Mouse (Mus musculus) gastrocnemius, adult 2 months (tissue): Measurements from ENCODE around the gene Mettl23. TPM values are rescaled to one million over a fixed set of nuclear protein-coding genes. Genes with fewer than 3 reads are reported as not detected.

Source experiments
- DNase-seq: peaks from one replicate; pipeline ENCODE4 v3.0.0; 2022
- H3K27ac ChIP-seq: fragments of 200-600 bp; 2 replicates; pipeline ENCODE4 v1.8.1; 2022; ENCODE audit warnings: mild to moderate bottlenecking
- H3K4me3 ChIP-seq: fragments of 200-600 bp; 2 replicates; pipeline ENCODE4 v1.8.1; 2022; ENCODE audit warnings: mild to moderate bottlenecking, moderate library complexity
- CTCF ChIP-seq: fragments of 200-600 bp; IDR thresholded peaks from 2 replicates; pipeline ENCODE4 v1.8.1; 2022; ENCODE audit warnings: antibody characterized with exemption, mild to moderate bottlenecking, moderate library complexity
- intact Hi-C: fragments of 180-260 bp; cut with DNase I; formaldehyde crosslinking; loops from one replicate; pipeline ENCODE4 v1.15.1; 2025
- total RNA-seq, 2 experiments: library from RNA; stranded (reverse); gene quantifications; 2 replicates each; pipeline ENCODE4 v1.2.3; 2021

The Mettl23 gene
- total RNA-seq, 2 experiments from 2014 or later: 35.4 to 42.9 TPM

DNA sequence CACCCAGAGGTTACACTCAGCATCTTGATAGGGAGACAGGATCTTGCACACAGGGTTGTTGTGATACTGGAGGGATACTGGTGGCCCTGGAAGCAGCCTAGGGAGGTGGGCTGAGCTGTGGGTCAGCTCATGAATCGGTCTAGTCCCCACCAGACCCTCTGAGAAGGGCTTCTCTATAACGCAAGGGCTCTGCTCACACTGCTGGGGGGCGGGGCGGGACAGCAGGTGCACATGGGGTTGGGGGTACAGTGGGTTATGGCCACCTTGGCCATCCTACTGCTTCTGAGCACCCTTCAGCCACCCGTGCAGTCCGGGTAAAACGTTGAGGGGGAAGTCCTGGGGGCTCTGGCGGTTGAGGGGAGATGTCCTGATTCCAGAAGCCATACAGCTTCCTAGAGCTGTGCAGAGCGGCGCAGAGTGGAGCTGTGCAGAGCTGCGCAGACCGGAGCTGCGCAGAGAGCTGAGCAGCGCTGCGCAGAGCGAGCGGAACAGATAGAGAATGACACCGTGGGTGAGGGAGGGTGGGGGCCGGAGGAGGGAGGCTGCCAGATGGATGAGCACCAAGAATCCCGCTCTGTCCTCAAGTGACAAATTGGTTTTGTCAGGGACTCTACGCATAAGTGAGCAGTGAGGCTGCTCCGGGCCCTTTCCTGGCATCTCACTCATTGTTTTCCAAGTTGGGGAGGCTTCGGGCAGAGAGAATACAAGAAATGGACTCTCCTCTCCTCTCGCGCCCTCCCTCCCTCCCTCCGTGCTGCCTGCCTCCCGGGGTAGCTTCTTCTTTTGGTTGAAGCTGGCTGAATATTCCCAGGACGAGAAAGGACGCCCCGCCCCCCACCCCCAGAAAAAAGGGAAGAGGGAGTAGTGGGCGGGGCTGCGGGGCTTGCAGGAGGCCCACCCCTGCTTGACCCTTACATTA lies 31.8 kb upstream of the Mettl23 start:
- DNase-seq: peak; percentile 68
- intact Hi-C loops: no loop called here

GRCm38 (mm10) chr11:116812793-116813529 lies 30.1 kb upstream of the Mettl23 start:
- H3K4me3 ChIP-seq: peak overlapping the region; percentile 17
- TF ChIP-seq CTCF: no peak
- no peak for DNase-seq
- intact Hi-C loops: no loop called here
- peak overlapping the region; percentile 87 for H3K27ac ChIP-seq

More for the DNA sequence above, 31.8 kb upstream of the Mettl23 start:
- H3K4me3 ChIP-seq: peak overlapping the region; percentile 65
- peak overlapping the region; percentile 79 for H3K27ac ChIP-seq
- peak; percentile 5; the same call in 1 of the 2 replicates for TF ChIP-seq CTCF

DNA sequence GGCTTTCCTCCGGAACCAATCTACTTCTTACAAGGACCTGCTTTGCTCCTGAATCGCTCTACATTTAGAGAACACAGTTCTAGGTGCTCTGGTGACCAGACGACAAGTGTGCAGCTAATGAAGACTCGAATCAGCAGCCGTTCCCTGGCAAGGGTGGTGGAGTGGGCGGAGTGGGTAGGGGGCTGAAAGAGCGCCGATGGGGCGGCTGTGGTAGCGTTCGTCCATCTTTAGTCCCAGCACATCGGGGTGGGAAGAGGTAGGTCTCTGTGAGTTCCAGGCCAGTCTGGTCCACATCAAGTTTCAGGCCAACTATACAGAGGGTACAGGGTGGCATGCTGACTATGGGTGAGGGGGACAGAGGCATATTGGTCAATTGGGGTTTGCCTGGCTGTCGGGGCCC lies 29.5 kb upstream of the Mettl23 start:
- Histone ChIP-seq H3K27ac (peak overlapping the region; percentile 87), H3K4me3 (peak overlapping the region; percentile 45; the same call in 1 of the 2 replicates)
- no peak for TF ChIP-seq CTCF
- no peak for DNase-seq
- intact Hi-C loops: no loop called here

DNA sequence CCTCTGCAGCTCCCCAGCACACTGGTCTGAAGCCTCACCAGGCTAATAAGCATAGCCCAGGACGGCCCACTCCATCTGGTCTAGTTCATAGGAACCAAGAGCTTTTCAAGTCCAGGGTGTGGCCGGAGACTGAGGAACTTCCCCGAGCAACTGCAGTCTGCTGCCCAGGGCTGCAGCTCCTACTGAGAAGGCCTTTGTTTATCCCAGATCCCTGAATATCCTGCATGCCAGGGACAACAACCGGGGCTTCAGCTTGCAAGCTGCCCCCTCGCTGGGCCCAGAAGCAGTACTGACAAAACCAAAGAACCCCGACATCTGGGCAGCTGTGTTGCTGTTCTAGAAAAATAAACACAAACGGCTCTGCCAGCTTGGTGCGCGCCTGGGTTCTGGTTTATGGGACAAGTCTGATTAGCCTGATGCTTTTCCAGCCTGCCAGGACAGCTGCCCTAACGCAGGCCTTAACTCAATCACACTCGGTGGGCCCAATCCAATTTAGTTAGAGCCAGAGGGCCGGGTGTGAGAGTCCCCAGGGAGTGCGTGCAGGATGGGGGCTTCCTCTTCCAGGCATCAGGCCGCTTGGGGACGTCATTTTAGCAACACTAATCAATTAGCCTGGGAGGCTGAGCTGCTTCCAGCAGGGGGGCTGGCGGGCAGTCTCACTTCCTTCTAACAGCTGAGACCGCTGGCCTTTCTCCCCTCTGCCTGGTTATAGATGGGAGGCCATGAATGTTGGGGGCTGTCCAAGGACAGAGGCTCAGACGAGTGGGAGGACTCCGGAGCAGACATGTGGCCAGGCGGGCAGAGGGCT lies 28.8 kb upstream of the Mettl23 start:
- peak overlapping the region; percentile 87 for H3K27ac ChIP-seq
- TF ChIP-seq CTCF: 0 out of 2 replicates have a peak, but pooled peaks have one; percentile 0
- H3K4me3 ChIP-seq: peak overlapping the region; percentile 45
- DNase-seq: peak; percentile 83
- intact Hi-C loops: no loop called here

DNA sequence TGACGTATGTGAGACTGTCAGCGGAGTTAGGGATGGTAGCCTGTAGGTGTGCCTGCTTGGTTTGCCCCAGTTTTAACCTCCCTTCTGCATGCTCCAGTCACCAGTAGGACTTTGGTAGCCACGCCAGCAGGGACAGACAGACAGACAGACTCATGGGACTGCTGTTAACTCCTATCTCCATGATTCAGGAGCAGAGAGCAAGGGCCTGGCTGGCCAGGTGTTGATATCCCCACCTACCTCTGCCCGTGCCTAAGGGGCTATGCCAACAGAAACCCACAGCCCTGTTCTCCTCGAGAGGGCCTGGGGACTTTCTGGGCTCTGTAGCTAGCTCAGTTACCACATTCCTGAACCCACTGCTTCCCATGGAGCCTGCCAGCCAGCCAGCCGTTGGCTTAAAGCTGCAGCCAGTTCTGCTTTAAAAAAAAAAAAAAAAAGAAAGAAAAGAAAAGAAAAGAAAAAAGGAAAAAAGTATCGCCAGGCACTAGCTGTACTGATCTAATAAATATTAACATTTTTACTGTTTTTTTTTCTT lies 28.1 kb upstream of the Mettl23 start:
- intact Hi-C loops: no loop called here
- TF ChIP-seq CTCF: no peak
- Histone ChIP-seq H3K27ac (peak overlapping the region; percentile 87), H3K4me3 (peak overlapping the region; percentile 45)
- DNase-seq: no peak

DNA sequence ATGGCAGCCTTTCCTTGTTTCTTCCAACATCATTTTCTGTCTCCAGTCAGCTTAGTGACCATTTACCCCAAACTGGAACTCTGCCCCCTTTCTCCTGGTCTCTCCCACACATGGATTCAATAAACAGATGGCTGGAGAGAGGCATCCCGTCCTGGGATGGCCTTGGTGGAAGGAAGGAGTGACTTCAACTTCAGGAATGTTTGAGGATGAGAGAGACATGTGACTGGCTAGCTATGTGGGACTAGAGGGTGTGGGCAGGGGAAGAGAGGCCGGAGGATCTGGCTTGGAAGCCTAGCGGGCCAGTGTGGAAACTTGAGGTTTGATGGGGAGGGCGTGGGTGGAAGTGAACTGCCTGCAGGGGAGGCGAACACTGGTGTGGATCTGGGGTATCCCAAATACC lies 26.3 kb upstream of the Mettl23 start:
- Histone ChIP-seq H3K4me3 (0 out of 2 replicates have a peak overlapping the region, but pooled peaks have one; percentile 19), H3K27ac (peak overlapping the region; percentile 87)
- intact Hi-C loops: no loop called here
- no peak for TF ChIP-seq CTCF
- peak; percentile 77 for DNase-seq

DNA sequence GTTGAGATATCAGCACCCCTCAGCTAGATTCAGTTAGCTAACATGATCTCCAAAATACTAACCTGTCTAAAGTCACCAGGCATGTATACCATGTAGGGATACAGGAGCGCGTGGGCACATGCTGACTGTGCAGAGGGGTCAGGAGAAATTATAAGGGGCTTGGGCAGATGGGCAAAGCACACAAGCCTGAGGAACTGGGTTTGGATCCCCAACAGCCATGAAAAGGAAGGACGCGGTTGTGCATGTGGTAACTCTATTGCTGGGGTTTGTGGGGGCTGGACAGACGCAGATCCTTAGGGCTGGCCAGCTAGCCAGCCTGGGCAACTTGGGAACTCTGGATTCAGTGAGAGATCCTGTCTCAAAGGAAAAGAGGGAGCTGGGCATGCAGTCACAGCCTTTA lies 25.5 kb upstream of the Mettl23 start:
- intact Hi-C loops: no loop called here
- TF ChIP-seq CTCF: no peak
- no peak overlapping the region for H3K4me3 ChIP-seq
- peak overlapping the region; percentile 87 for H3K27ac ChIP-seq
- no peak for DNase-seq

GRCm38 (mm10) chr11:116818722-116819121 lies 24.4 kb upstream of the Mettl23 start:
- H3K27ac ChIP-seq: peak overlapping the region; percentile 87
- no peak overlapping the region for H3K4me3 ChIP-seq
- DNase-seq: no peak
- intact Hi-C loops: no loop called here
- no peak for TF ChIP-seq CTCF

DNA sequence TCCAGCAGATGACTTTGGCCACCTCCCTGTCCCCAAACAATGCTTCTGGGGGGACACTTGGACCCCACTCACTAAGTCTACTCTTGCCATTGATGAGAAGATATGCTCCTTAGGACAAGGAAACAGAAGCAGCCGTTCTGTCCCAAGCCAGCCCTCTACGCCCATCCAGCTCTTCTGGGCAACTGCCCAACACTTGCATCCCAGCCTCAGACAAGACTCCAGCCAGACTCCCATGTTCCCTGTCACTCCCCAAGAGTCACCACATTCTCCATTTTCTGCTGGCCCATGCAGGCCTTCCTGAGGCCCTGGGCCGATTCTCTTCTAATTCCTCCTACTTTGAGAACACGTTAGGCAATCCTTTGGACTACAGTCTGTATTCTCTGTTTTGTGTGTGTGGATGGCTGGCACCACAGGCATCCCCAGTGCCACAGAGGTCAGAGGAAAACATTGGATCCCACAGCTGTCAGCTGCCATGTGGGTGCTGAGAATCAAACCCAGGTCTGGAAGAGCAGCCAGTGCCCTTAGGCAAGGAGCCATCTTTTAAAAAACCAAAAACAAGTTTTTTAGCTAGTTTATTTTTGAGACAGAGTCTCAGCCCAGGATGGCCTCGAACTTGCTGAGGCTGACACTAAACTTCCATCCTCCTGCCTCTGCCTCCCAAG lies 23.0 kb upstream of the Mettl23 start:
- DNase-seq: peak; percentile 64
- Histone ChIP-seq H3K4me3 (no peak overlapping the region), H3K27ac (peak overlapping the region; percentile 83)
- intact Hi-C loops: no loop called here
- TF ChIP-seq CTCF: no peak

DNA sequence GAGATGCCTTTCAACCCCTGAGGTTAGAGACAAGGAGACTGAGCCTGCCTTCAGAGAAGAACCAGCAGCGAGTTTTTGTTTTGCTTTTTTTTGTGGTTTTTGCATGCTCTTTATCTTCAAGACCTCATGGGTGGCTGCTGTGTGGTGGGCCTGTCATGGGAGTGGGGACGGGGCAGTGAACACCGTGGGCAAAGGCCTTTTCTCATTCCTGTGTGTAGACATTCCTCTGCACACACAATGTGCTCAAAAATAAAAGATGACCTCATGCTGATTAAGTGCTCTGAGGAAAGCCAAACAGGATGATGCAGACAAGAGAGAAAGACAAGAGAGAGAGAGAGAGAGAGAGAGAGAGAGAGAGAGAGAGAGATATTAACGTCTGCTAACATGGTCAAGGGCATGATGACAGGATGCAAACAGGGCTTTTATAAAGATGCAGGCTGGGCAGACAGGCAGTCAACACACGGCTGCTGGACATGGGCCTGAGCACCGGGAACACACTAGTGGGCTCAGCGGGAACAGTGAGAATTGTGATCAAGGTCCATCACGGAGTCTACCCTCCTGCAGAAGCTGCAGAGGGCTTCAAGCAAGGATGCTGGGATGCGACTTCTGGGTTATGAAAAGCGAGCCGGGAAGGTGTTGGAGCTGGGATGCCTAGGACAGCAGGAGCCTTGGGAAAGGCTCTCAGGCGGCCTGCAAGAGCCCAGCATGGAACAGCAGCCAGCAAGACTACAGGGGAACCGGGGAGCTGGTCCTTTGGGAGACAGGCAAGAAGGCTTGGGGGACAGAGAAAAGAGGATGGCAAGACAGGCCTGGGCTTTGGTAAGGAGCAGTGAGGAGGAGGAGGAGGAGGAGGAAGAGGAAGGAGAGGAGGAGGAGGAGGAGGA lies 21.8 kb upstream of the Mettl23 start:
- intact Hi-C loops: no loop called here
- H3K4me3 ChIP-seq: peak overlapping the region; percentile 38
- peak overlapping the region; percentile 83 for H3K27ac ChIP-seq
- no peak for DNase-seq
- no peak for TF ChIP-seq CTCF

- Histone ChIP-seq H3K4me3 (peak overlapping the region; percentile 38), H3K27ac (peak overlapping the region; percentile 83)
- TF ChIP-seq CTCF: no peak
- intact Hi-C loops: no loop called here
- no peak for DNase-seq
Measured at GRCm38 (mm10) chr11:116822215-116822614, 20.9 kb upstream of the Mettl23 start.
